Comparison of ENCODE assay signal across 24 mouse cellular contexts in the genomic region with DNA sequence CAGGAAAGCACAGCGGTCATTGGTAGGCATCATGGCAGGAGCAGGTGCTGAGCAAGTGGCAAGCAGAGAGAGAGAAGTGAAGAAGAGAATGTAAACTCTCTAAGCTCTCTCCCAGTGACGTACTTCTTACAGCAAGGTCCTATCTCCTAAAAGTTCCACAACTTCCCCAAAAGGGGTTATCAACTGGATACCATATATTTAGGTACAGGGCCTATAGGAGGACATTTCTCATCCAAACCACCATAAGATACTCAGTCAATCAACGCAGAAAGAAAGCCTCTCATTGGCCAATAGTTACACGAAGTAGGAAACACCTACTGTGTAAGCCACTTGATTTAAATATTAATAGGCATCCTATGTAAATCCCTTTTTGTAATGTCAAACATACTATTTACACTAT. TPM values are rescaled to one million over a fixed set of nuclear protein-coding genes. Genes with fewer than 3 reads are reported as not detected.
"Had no signal": no experiment of that assay in that cellular context is flagged by ENCODE, and none has a peak within 500 bp of the region (broad histone marks: within the 10 kb centered on the region; RNA-seq: fewer than 3 reads in every experiment).

No protein-coding gene starts in this region.

- ATAC-seq: hindbrain, postnatal 0 days; intestine, embryonic 16.5 days had no signal

- H3K36me3 ChIP-seq: heart, embryonic 13.5 days; heart, embryonic 15.5 days; hindbrain, embryonic 13.5 days; hindbrain, embryonic 15.5 days; limb, embryonic 10.5 days; limb, embryonic 12.5 days; liver, embryonic 13.5 days had no signal

- H3K27ac ChIP-seq: heart, adult 2 months; heart, embryonic 13.5 days; heart, embryonic 15.5 days; hindbrain, embryonic 13.5 days; hindbrain, embryonic 15.5 days; hindbrain, postnatal 0 days; kidney, postnatal 0 days; limb, embryonic 10.5 days; limb, embryonic 12.5 days; liver, embryonic 13.5 days had no signal

- H3K9me3 ChIP-seq: heart, embryonic 13.5 days; heart, embryonic 15.5 days; hindbrain, embryonic 13.5 days; hindbrain, embryonic 15.5 days; limb, embryonic 10.5 days; limb, embryonic 12.5 days; liver, embryonic 13.5 days had no signal

- DNase-seq: gastrocnemius, postnatal 14 days; gastrocnemius, postnatal 36 days; heart, adult 2 months; heart, postnatal 14 days; heart, postnatal 36 days; layer of hippocampus, adult 9-11 months; layer of hippocampus, postnatal 36 days; liver; liver, embryonic 13.5 days had no signal

- H3K4me1 ChIP-seq: hindbrain, embryonic 13.5 days; hindbrain, embryonic 15.5 days; liver, embryonic 13.5 days had no signal

- H3K4me2 ChIP-seq: heart, embryonic 11.5 days; heart, embryonic 13.5 days; heart, embryonic 15.5 days; hindbrain, embryonic 13.5 days; hindbrain, embryonic 15.5 days; limb, embryonic 12.5 days; liver, embryonic 13.5 days had no signal

- H3K27me3 ChIP-seq: heart, embryonic 15.5 days; hindbrain, embryonic 13.5 days; hindbrain, embryonic 15.5 days; limb, embryonic 12.5 days; liver, embryonic 13.5 days had no signal

- H3K4me3 ChIP-seq: heart, adult 2 months; heart, embryonic 13.5 days; heart, embryonic 15.5 days; hindbrain, embryonic 13.5 days; hindbrain, embryonic 15.5 days; limb, embryonic 10.5 days; limb, embryonic 12.5 days; liver, embryonic 13.5 days had no signal

- H3K9ac ChIP-seq: heart, embryonic 13.5 days; heart, embryonic 15.5 days; hindbrain, embryonic 13.5 days; hindbrain, embryonic 15.5 days; limb, embryonic 12.5 days; liver, embryonic 13.5 days had no signal

RNA-seq across cellular contexts. Expression of a gene that starts 3.7 kb away (rescaled TPM):
- polyA plus RNA-seq: heart, embryonic 11.5 days; heart, embryonic 13.5 days; heart, embryonic 15.5 days; hindbrain, embryonic 11.5 days; hindbrain, embryonic 13.5 days; hindbrain, embryonic 15.5 days; intestine, embryonic 14.5 days; intestine, embryonic 16.5 days; kidney, embryonic 14.5 days; large intestine, adult 2 months; limb, embryonic 10.5 days; limb, embryonic 12.5 days; limb, embryonic 14.5 days; liver, embryonic 13.5 days had no signal
